Mouse (Mus musculus) erythroblast, embryonic 14.5 days (primary cell): Measurements from ENCODE around the gene Efl1.

Experiments used
- GATA1 ChIP-seq: IDR thresholded peaks from 2 replicates; pipeline ENCODE4 v1.6.1; 2012; ENCODE audit warnings: low read length, inconsistent platforms, mixed read lengths
- TAL1 ChIP-seq: IDR thresholded peaks from 3 replicates; pipeline ENCODE4 v1.6.1; 2012; ENCODE audit warnings: low read length, inconsistent platforms, mixed read lengths

DNA sequence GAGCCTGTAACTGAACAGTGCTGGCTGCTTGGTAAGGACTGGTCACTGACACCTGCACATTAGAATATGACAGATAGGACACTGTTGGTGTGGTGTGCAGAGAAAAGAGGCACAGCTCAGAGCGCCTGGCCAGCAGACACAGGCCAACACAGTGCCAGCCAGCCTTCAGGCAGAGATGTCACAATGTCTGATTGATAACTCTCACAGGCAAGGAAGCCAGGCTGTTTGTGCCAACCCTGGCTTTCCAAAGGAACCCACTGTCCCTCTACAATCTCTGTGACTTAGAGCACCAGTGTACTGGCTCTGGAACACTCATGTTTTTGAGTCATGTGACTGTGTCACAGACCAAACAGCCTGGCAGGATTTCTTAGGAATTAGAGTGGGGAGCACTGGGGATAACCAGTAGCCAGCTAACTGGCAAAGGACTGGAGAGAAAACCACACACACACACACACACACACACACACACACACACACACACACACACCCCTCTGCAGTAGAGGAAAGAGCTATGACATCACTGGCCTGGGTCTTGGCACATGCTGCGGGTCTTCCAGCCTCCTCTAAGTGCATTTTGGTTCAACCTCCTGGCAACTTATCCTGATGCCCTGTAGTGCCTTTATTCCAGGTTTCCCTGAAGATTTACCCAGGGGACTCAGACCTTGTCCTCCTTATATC, 137.7 kb downstream of the Efl1 start:
- TF ChIP-seq GATA1 (no peak), TAL1 (no peak)
